Mouse (Mus musculus) erythroblast, embryonic 14.5 days (primary cell): ENCODE data around the gene Aldh18a1.

ENCODE experiments used
- GATA1 ChIP-seq: IDR thresholded peaks from 2 replicates; pipeline ENCODE4 v1.6.1; 2012; ENCODE audit warnings: low read length, inconsistent platforms, mixed read lengths
- TAL1 ChIP-seq: IDR thresholded peaks from 3 replicates; pipeline ENCODE4 v1.6.1; 2012; ENCODE audit warnings: low read length, inconsistent platforms, mixed read lengths

DNA sequence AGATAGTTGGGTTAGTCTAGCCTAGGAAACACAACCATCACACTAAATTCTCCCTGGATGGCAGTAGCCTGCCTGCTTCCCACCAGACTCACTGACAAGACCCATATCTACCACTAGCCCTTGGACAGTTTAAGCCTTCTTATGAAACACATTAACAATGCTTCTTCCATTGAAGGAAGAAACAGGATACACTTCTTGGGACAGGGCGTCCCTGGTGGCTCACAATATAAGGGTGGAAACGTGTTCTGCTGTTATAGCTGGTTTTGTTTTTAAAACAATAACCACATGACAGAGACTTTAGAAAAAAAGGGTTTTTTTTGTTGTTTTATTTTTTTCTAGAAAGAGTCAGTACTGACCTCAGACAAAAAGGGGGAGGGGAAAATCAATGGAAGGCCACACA, 79.0 kb downstream of the Aldh18a1 start:
- no peak for TF ChIP-seq GATA1
- TF ChIP-seq TAL1: no peak
